Mouse (Mus musculus) megakaryocyte, embryonic 14.5 days (primary cell): ENCODE measurements at regions not wholly inside any gene's neighbourhood (a gene's known extent, or its start where the extent isn't known, plus 50 kb on each side); places are given as distances from the start of the nearest gene placed in this dataset.

ENCODE experiments used
- FLI1 ChIP-seq: IDR thresholded peaks from 2 replicates; pipeline ENCODE4 v1.6.1; 2012; ENCODE audit warnings: low read length, inconsistent platforms, mixed read lengths
- GATA1 ChIP-seq: IDR thresholded peaks from 3 replicates; pipeline ENCODE4 v1.6.1; 2012; ENCODE audit warnings: mixed read lengths, low read length, inconsistent platforms, borderline replicate concordance

- TF ChIP-seq GATA1 (no peak), FLI1 (no peak)
These were observed 58.3 kb upstream of the Rnf32 start for GRCm38 (mm10) chr5:29137481-29137880.
